Mouse (Mus musculus): ENCODE results near the gene Pla2g6. TPM values are rescaled to one million over a fixed set of nuclear protein-coding genes. Genes with fewer than 3 reads are reported as not detected.

Gene Pla2g6
- polyA plus RNA-seq (2016; fragmentation: Nextera tagmentation; extraction: Ambion mirVana) = 40.1 and 40.4 TPM in 2 replicates

- Histone ChIP-seq H3K4me3 (peak within 1 kb of the TSS; percentile 56), H3K4me2 (replicated peaks) (peak within 1 kb of the TSS; percentile 82), H3K27me3 (replicated peaks) (no peaks in the 10 kb centered on the region), H3K4me1 (peaks cover 19% of the 10 kb centered on the region), H3K27ac (peak within 1 kb of the TSS; percentile 80), H3K36me3 (no peaks in the 10 kb centered on the region), H3K9me3 (no peaks in the 10 kb centered on the region), H3K9ac (peak within 1 kb of the TSS; percentile 72)
- ATAC-seq (ENCODE audit: low FRiP score, low read depth) = peak; percentile 95
- WGBS = 6% methylated on average over 46 of the region's 46 CpGs
Measured at GRCm38 (mm10) chr15:79328058-79328938, at the start of gene Pla2g6. TSS of gene Pla2g6 (minus strand) at chr15:79328390.

- H3K4me3 ChIP-seq = no peak overlapping the region
- H3K4me1 ChIP-seq = 0 out of 2 replicates have a peak, but pooled peaks cover 4% of the 10 kb centered on the region
- H3K27me3 ChIP-seq (replicated peaks) = no peaks in the 10 kb centered on the region
- no peak overlapping the region for H3K9ac ChIP-seq
- ATAC-seq (ENCODE audit: low FRiP score, low read depth) = no peak
- 89% methylated on average over 6 of the region's 6 CpGs for WGBS
- no peaks in the 10 kb centered on the region for H3K9me3 ChIP-seq
- peaks cover 48% of the 10 kb centered on the region for H3K36me3 ChIP-seq
- H3K27ac ChIP-seq = no peak overlapping the region
- H3K4me2 ChIP-seq (replicated peaks) = no peak overlapping the region
Measured at GRCm38 (mm10) chr15:79377681-79378080, 49.5 kb upstream of the Pla2g6 start.

- H3K4me2 ChIP-seq (replicated peaks) = no peak overlapping the region
- H3K36me3 ChIP-seq = peaks cover 67% of the 10 kb centered on the region
- H3K4me1 ChIP-seq = 0 out of 2 replicates have a peak, but pooled peaks cover 4% of the 10 kb centered on the region
- no peak overlapping the region for H3K27ac ChIP-seq
- 54% methylated on average over 3 of the region's 3 CpGs for WGBS
- no peaks in the 10 kb centered on the region for H3K9me3 ChIP-seq
- H3K27me3 ChIP-seq (replicated peaks) = no peaks in the 10 kb centered on the region
- no peak overlapping the region for H3K9ac ChIP-seq
- no peak overlapping the region for H3K4me3 ChIP-seq
- no peak for ATAC-seq (ENCODE audit: low FRiP score, low read depth)
Measured at GRCm38 (mm10) chr15:79374760-79375159, 46.6 kb upstream of the Pla2g6 start.

GRCm38 (mm10) chr15:79370281-79370843, 42.2 kb upstream of the Pla2g6 start:
- ATAC-seq (ENCODE audit: low FRiP score, low read depth) = no peak
- peaks cover 5% of the 10 kb centered on the region; the same call in 1 of the 2 replicates for H3K4me1 ChIP-seq
- no peak overlapping the region for H3K27ac ChIP-seq
- no peak overlapping the region for H3K9ac ChIP-seq
- H3K9me3 ChIP-seq = no peaks in the 10 kb centered on the region
- 83% methylated on average over 7 of the region's 7 CpGs for WGBS
- H3K4me2 ChIP-seq (replicated peaks) = no peak overlapping the region
- no peaks in the 10 kb centered on the region for H3K27me3 ChIP-seq (replicated peaks)
- peaks cover 73% of the 10 kb centered on the region for H3K36me3 ChIP-seq
- no peak overlapping the region for H3K4me3 ChIP-seq

GRCm38 (mm10) chr15:79369452-79370280, 41.5 kb upstream of the Pla2g6 start:
- H3K27me3 ChIP-seq (replicated peaks) = no peaks in the 10 kb centered on the region
- H3K9me3 ChIP-seq = no peaks in the 10 kb centered on the region
- peaks cover 5% of the 10 kb centered on the region; the same call in 1 of the 2 replicates for H3K4me1 ChIP-seq
- WGBS = 82% methylated on average over 15 of the region's 15 CpGs
- no peak overlapping the region for H3K9ac ChIP-seq
- no peak overlapping the region for H3K27ac ChIP-seq
- ATAC-seq (ENCODE audit: low FRiP score, low read depth) = no peak
- H3K4me3 ChIP-seq = no peak overlapping the region
- H3K36me3 ChIP-seq = peaks cover 75% of the 10 kb centered on the region
- H3K4me2 ChIP-seq (replicated peaks) = no peak overlapping the region

- Histone ChIP-seq H3K9me3 (no peaks in the 10 kb centered on the region), H3K4me1 (peaks cover 5% of the 10 kb centered on the region; the same call in 1 of the 2 replicates), H3K4me2 (replicated peaks) (no peak overlapping the region), H3K36me3 (peaks cover 77% of the 10 kb centered on the region), H3K4me3 (no peak overlapping the region), H3K9ac (no peak overlapping the region), H3K27me3 (replicated peaks) (no peaks in the 10 kb centered on the region), H3K27ac (no peak overlapping the region)
- no peak for ATAC-seq (ENCODE audit: low FRiP score, low read depth)
- WGBS = 92% methylated on average over 8 of the region's 8 CpGs
Measured at GRCm38 (mm10) chr15:79368861-79369440, 40.8 kb upstream of the Pla2g6 start.

GRCm38 (mm10) chr15:79368313-79368811, 40.2 kb upstream of the Pla2g6 start:
- H3K27me3 ChIP-seq (replicated peaks) = no peaks in the 10 kb centered on the region
- no peak overlapping the region for H3K9ac ChIP-seq
- H3K4me1 ChIP-seq = peaks cover 5% of the 10 kb centered on the region; the same call in 1 of the 2 replicates
- peaks cover 80% of the 10 kb centered on the region for H3K36me3 ChIP-seq
- no peak overlapping the region for H3K4me2 ChIP-seq (replicated peaks)
- no peak overlapping the region for H3K4me3 ChIP-seq
- no peaks in the 10 kb centered on the region for H3K9me3 ChIP-seq
- no peak for ATAC-seq (ENCODE audit: low FRiP score, low read depth)
- H3K27ac ChIP-seq = no peak overlapping the region
- WGBS = 60% methylated on average over 14 of the region's 14 CpGs

GRCm38 (mm10) chr15:79366402-79366801, 38.2 kb upstream of the Pla2g6 start:
- WGBS = 95% methylated on average over 5 of the region's 5 CpGs

GRCm38 (mm10) chr15:79365068-79365467, 36.9 kb upstream of the Pla2g6 start:
- no peak overlapping the region for H3K9ac ChIP-seq
- no peak for ATAC-seq (ENCODE audit: low FRiP score, low read depth)
- H3K4me3 ChIP-seq = no peak overlapping the region
- no peak overlapping the region for H3K4me2 ChIP-seq (replicated peaks)
- no peaks in the 10 kb centered on the region for H3K27me3 ChIP-seq (replicated peaks)
- peaks cover 5% of the 10 kb centered on the region; the same call in 1 of the 2 replicates for H3K4me1 ChIP-seq
- H3K9me3 ChIP-seq = no peaks in the 10 kb centered on the region
- peaks cover 84% of the 10 kb centered on the region for H3K36me3 ChIP-seq
- H3K27ac ChIP-seq = no peak overlapping the region
- 96% methylated on average over 12 of the region's 12 CpGs for WGBS

More at GRCm38 (mm10) chr15:79366402-79366801, 38.2 kb upstream of the Pla2g6 start:
- H3K4me1 ChIP-seq = peaks cover 5% of the 10 kb centered on the region; the same call in 1 of the 2 replicates
- no peak for ATAC-seq (ENCODE audit: low FRiP score, low read depth)
- H3K27ac ChIP-seq = no peak overlapping the region
- H3K36me3 ChIP-seq = peaks cover 83% of the 10 kb centered on the region
- no peak overlapping the region for H3K4me3 ChIP-seq
- H3K9me3 ChIP-seq = no peaks in the 10 kb centered on the region
- no peaks in the 10 kb centered on the region for H3K27me3 ChIP-seq (replicated peaks)
- H3K9ac ChIP-seq = no peak overlapping the region
- no peak overlapping the region for H3K4me2 ChIP-seq (replicated peaks)

- 79% methylated on average over 6 of the region's 6 CpGs for WGBS
- no peaks in the 10 kb centered on the region for H3K9me3 ChIP-seq
- H3K4me3 ChIP-seq = no peak overlapping the region
Measured at GRCm38 (mm10) chr15:79364120-79364519, 35.9 kb upstream of the Pla2g6 start.

GRCm38 (mm10) chr15:79361023-79361422, 32.8 kb upstream of the Pla2g6 start:
- H3K27me3 ChIP-seq (replicated peaks) = peaks cover 14% of the 10 kb centered on the region
- 71% methylated on average over 4 of the region's 4 CpGs for WGBS
- ATAC-seq (ENCODE audit: low FRiP score, low read depth) = no peak
- peaks cover 18% of the 10 kb centered on the region for H3K4me1 ChIP-seq
- peaks cover 51% of the 10 kb centered on the region for H3K36me3 ChIP-seq
- no peak overlapping the region for H3K4me2 ChIP-seq (replicated peaks)
- no peak overlapping the region for H3K4me3 ChIP-seq
- no peaks in the 10 kb centered on the region for H3K9me3 ChIP-seq
- H3K9ac ChIP-seq = no peak overlapping the region
- no peak overlapping the region for H3K27ac ChIP-seq

More at GRCm38 (mm10) chr15:79364120-79364519, 35.9 kb upstream of the Pla2g6 start:
- no peak overlapping the region for H3K27ac ChIP-seq
- ATAC-seq (ENCODE audit: low FRiP score, low read depth) = no peak
- H3K4me2 ChIP-seq (replicated peaks) = no peak overlapping the region
- H3K27me3 ChIP-seq (replicated peaks) = no peaks in the 10 kb centered on the region
- H3K9ac ChIP-seq = no peak overlapping the region
- H3K4me1 ChIP-seq = peaks cover 4% of the 10 kb centered on the region; the same call in 1 of the 2 replicates
- peaks cover 75% of the 10 kb centered on the region for H3K36me3 ChIP-seq
